ENCODE assay signal across 28 mouse cellular contexts in the genomic region with DNA sequence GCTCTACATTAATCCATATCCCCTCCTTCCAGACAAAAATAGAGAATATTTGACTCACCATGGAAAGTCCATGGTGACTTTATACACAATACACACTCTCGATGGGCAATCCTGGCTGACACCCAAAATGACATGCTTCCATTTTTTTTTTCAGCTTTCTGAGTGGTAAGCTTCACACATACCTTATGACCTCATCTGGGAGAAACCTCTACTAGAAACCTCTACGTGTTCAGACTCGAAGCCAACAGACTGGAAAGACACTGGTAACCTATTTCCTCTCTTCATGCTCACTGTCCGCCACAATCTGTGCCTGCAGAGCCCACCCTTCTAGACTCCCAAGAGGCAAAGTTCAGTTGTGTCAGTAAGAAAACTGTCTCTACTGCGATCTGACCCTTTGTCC.
A peak's percentile ranks its signal among the peaks of the same experiment; 100 is the strongest.
DNase-seq lines count a peak whose midpoint lies in the region; ATAC-seq lines count a peak whose summit lies in the region.
"Had no signal": no experiment of that assay in that cellular context is flagged by ENCODE, and none has a peak within 500 bp of the region (broad histone marks: within the 10 kb centered on the region; RNA-seq: fewer than 3 reads in every experiment).

No protein-coding gene starts in this region.

- ATAC-seq in embryonic facial prominence, embryonic 14.5 days (ENCODE audit: low read depth): no peak
- no peak for ATAC-seq in limb, embryonic 11.5 days (ENCODE audit: insufficient number of reproducible peaks, low FRiP score, low TSS enrichment, low read depth)
- ATAC-seq in embryonic facial prominence, embryonic 15.5 days (ENCODE audit: insufficient number of reproducible peaks, low FRiP score, low TSS enrichment, low read depth): no peak
- no peak for ATAC-seq in erythroid progenitor cell, adult 5-6 weeks (replicated peaks; ENCODE audit: low FRiP score, poor library complexity, severe bottlenecking)
- ATAC-seq: forebrain, embryonic 15.5 days; hindbrain, embryonic 16.5 days had no signal

- no peak overlapping the region for H3K9ac ChIP-seq in embryonic facial prominence, embryonic 14.5 days (ENCODE audit: low read depth, low read length)
- no peak overlapping the region for H3K9ac ChIP-seq in limb, embryonic 11.5 days (ENCODE audit: low read length)
- H3K9ac ChIP-seq in embryonic facial prominence, embryonic 15.5 days: no peak overlapping the region
- H3K9ac ChIP-seq: forebrain, embryonic 15.5 days; heart, embryonic 13.5 days; limb, embryonic 13.5 days; neural tube, embryonic 15.5 days had no signal

- no peak overlapping the region for H3K4me3 ChIP-seq in embryonic facial prominence, embryonic 14.5 days (ENCODE audit: low read depth, low read length)
- no peak overlapping the region for H3K4me3 ChIP-seq in embryonic facial prominence, embryonic 10.5 days
- no peak overlapping the region for H3K4me3 ChIP-seq in limb, embryonic 11.5 days (ENCODE audit: low read depth, low read length)
- H3K4me3 ChIP-seq in limb, embryonic 10.5 days: no peak overlapping the region
- H3K4me3 ChIP-seq in embryonic facial prominence, embryonic 15.5 days (replicated peaks): no peak overlapping the region
- H3K4me3 ChIP-seq: forebrain, embryonic 15.5 days; heart, adult 2 months; heart, embryonic 13.5 days; limb, embryonic 13.5 days; neural tube, embryonic 15.5 days had no signal

- WGBS in embryonic facial prominence, embryonic 14.5 days: 71% methylated on average over 5 of the region's 5 CpGs
- WGBS in embryonic facial prominence, embryonic 10.5 days: 83% methylated on average over 5 of the region's 5 CpGs
- 82% methylated on average over 5 of the region's 5 CpGs for WGBS in limb, embryonic 11.5 days
- WGBS in limb, embryonic 10.5 days: 83% methylated on average over 5 of the region's 5 CpGs
- WGBS in embryonic facial prominence, embryonic 15.5 days: 56% methylated on average over 5 of the region's 5 CpGs

- H3K27ac ChIP-seq in embryonic facial prominence, embryonic 14.5 days (replicated peaks; ENCODE audit: low read depth, low read length): no peak overlapping the region; the same call in 1 of the 2 replicates
- H3K27ac ChIP-seq in embryonic facial prominence, embryonic 10.5 days (replicated peaks): no peak overlapping the region
- H3K27ac ChIP-seq in limb, embryonic 11.5 days (replicated peaks; ENCODE audit: low read depth, low read length): 0 out of 2 replicates have a peak overlapping the region, but pooled peaks have one; percentile 30
- H3K27ac ChIP-seq in limb, embryonic 10.5 days: no peak overlapping the region
- H3K27ac ChIP-seq in embryonic facial prominence, embryonic 15.5 days (replicated peaks): peak overlapping the region; percentile 28; the same call in 1 of the 2 replicates
- H3K27ac ChIP-seq: forebrain, embryonic 15.5 days; heart, adult 2 months; heart, embryonic 13.5 days; limb, embryonic 13.5 days; neural tube, embryonic 15.5 days had no signal

- peaks cover 3% of the 10 kb centered on the region; the same call in 1 of the 2 replicates for H3K9me3 ChIP-seq in embryonic facial prominence, embryonic 14.5 days (ENCODE audit: control insufficient read depth, low read length)
- H3K9me3 ChIP-seq in embryonic facial prominence, embryonic 10.5 days: no peaks in the 10 kb centered on the region
- no peaks in the 10 kb centered on the region for H3K9me3 ChIP-seq in limb, embryonic 11.5 days (ENCODE audit: control insufficient read depth, low read length)
- no peaks in the 10 kb centered on the region for H3K9me3 ChIP-seq in limb, embryonic 10.5 days (replicated peaks)
- no peaks in the 10 kb centered on the region for H3K9me3 ChIP-seq in embryonic facial prominence, embryonic 15.5 days (replicated peaks)
- H3K9me3 ChIP-seq: forebrain, embryonic 15.5 days; G1E; heart, embryonic 13.5 days; limb, embryonic 13.5 days; neural tube, embryonic 15.5 days had no signal

- no peaks in the 10 kb centered on the region for H3K27me3 ChIP-seq in embryonic facial prominence, embryonic 14.5 days (replicated peaks; ENCODE audit: control insufficient read depth, insufficient read depth, low read length)
- no peaks in the 10 kb centered on the region for H3K27me3 ChIP-seq in embryonic facial prominence, embryonic 10.5 days (replicated peaks; ENCODE audit: low read depth, poor library complexity, severe bottlenecking)
- no peaks in the 10 kb centered on the region for H3K27me3 ChIP-seq in limb, embryonic 11.5 days (ENCODE audit: control insufficient read depth, insufficient read depth, low read length)
- no peaks in the 10 kb centered on the region for H3K27me3 ChIP-seq in limb, embryonic 10.5 days (ENCODE audit: low read depth, poor library complexity, severe bottlenecking)
- no peaks in the 10 kb centered on the region for H3K27me3 ChIP-seq in embryonic facial prominence, embryonic 15.5 days
- H3K27me3 ChIP-seq: forebrain, embryonic 15.5 days; heart, embryonic 13.5 days; limb, embryonic 13.5 days; neural tube, embryonic 15.5 days had no signal

- H3K36me3 ChIP-seq in embryonic facial prominence, embryonic 14.5 days (ENCODE audit: control insufficient read depth, insufficient read depth, low read length): no peaks in the 10 kb centered on the region
- H3K36me3 ChIP-seq in embryonic facial prominence, embryonic 10.5 days (replicated peaks): no peaks in the 10 kb centered on the region
- no peaks in the 10 kb centered on the region for H3K36me3 ChIP-seq in limb, embryonic 11.5 days (ENCODE audit: control insufficient read depth, insufficient read depth, low read length)
- no peaks in the 10 kb centered on the region for H3K36me3 ChIP-seq in limb, embryonic 10.5 days
- H3K36me3 ChIP-seq in embryonic facial prominence, embryonic 15.5 days: no peaks in the 10 kb centered on the region
- H3K36me3 ChIP-seq: forebrain, embryonic 15.5 days; G1E; heart, embryonic 13.5 days; limb, embryonic 13.5 days; neural tube, embryonic 15.5 days had no signal

- no peak overlapping the region for H3K4me2 ChIP-seq in embryonic facial prominence, embryonic 14.5 days (ENCODE audit: low read depth, low read length)
- no peak overlapping the region for H3K4me2 ChIP-seq in limb, embryonic 11.5 days (ENCODE audit: low read depth, severe bottlenecking)
- H3K4me2 ChIP-seq in embryonic facial prominence, embryonic 15.5 days (replicated peaks): no peak overlapping the region
- H3K4me2 ChIP-seq: forebrain, embryonic 15.5 days; heart, embryonic 13.5 days; limb, embryonic 13.5 days; liver, embryonic 11.5 days; neural tube, embryonic 15.5 days had no signal

- H3K4me1 ChIP-seq in embryonic facial prominence, embryonic 14.5 days (ENCODE audit: control insufficient read depth, insufficient read depth, low read length): peaks cover 3% of the 10 kb centered on the region; the same call in 1 of the 2 replicates
- peaks cover 36% of the 10 kb centered on the region for H3K4me1 ChIP-seq in embryonic facial prominence, embryonic 10.5 days
- H3K4me1 ChIP-seq in limb, embryonic 11.5 days (ENCODE audit: control insufficient read depth, insufficient read depth, low read length): no peaks in the 10 kb centered on the region
- peaks cover 17% of the 10 kb centered on the region; the same call in 1 of the 2 replicates for H3K4me1 ChIP-seq in limb, embryonic 10.5 days
- H3K4me1 ChIP-seq in embryonic facial prominence, embryonic 15.5 days: 0 out of 2 replicates have a peak, but pooled peaks cover 15% of the 10 kb centered on the region
- H3K4me1 ChIP-seq: forebrain, embryonic 15.5 days; neural tube, embryonic 15.5 days had no signal

- peak; percentile 34 for DNase-seq in embryonic facial prominence, embryonic 14.5 days (ENCODE audit: low spot score)
- no peak for DNase-seq in embryonic facial prominence, embryonic 10.5 days (ENCODE audit: low spot score)
- DNase-seq in limb, embryonic 11.5 days (ENCODE audit: low spot score): no peak
- DNase-seq in limb, embryonic 10.5 days (ENCODE audit: low spot score): no peak
- no peak for DNase-seq in layer of hippocampus, postnatal 10 days (ENCODE audit: low spot score in 2 of 2)
- DNase-seq: adrenal gland, postnatal 25 days; cerebellum, adult 18-20 months; cerebellum, postnatal 10 days; gastrocnemius, postnatal 25 days; heart, adult 2 months; heart, postnatal 14 days; kidney, adult 18-20 months; kidney, postnatal 10 days; layer of hippocampus, adult 9-11 months; midbrain, embryonic 14.5 days; retina, postnatal 1 day; right cerebral cortex, postnatal 25 days; spleen, adult 18-20 months; thymus, postnatal 14 days had no signal

Comparison
In these comparisons a context has a peak if more than half of its experiments do, and no peak if none do; other contexts are left out.
1. H3K27ac ChIP-seq: peak in limb, embryonic 11.5 days (single experiment) and embryonic facial prominence, embryonic 15.5 days (single experiment); none in embryonic facial prominence, embryonic 14.5 days (single experiment), embryonic facial prominence, embryonic 10.5 days (single experiment) and limb, embryonic 10.5 days (single experiment).